Mouse (Mus musculus) liver, adult 2 months (tissue): Measurements from ENCODE around the gene Hils1.

Experiments used
- CTCF ChIP-seq: fragments of 200-500 bp; IDR thresholded peaks from 2 replicates; pipeline ENCODE4 v1.5.1; 2011; ENCODE audit warnings: low read depth, low read length, control low read depth
- POLR2A ChIP-seq: fragments of 200-500 bp; IDR thresholded peaks from 2 replicates; pipeline ENCODE4 v1.6.1; 2011; ENCODE audit warnings: low read length, control low read depth; ENCODE audit not compliant: insufficient read depth; ENCODE audit errors: extremely low read depth

- no peak for TF ChIP-seq POLR2A
- TF ChIP-seq CTCF = no peak
These were observed 45.1 kb downstream of the Hils1 start for GRCm38 (mm10) chr11:95012487-95012886.
